Mouse (Mus musculus): Measurements from ENCODE around the gene Sh3glb1.

Gene Sh3glb1

DNA sequence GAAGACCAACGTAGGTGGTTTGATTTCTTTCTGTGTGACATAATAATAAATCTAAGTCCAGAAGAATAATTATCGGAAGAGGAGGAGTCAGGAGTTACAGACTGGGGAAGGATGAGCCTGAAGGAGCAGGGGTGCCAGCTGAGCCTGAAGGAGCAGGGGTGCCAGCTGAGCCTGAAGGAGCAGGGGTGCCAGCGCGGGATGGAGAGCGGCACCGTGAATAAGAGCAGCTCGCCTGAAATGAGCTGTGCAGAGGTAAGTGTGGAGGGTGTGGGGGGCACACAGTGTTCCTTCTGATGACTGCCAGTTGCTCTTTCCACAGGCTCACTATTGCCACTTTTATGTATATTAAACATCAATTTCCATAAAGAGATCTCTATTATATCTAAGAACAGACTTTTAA lies 5.1 kb downstream of the Sh3glb1 start:
- DNase-seq (ENCODE audit: low read depth): no peak

DNA sequence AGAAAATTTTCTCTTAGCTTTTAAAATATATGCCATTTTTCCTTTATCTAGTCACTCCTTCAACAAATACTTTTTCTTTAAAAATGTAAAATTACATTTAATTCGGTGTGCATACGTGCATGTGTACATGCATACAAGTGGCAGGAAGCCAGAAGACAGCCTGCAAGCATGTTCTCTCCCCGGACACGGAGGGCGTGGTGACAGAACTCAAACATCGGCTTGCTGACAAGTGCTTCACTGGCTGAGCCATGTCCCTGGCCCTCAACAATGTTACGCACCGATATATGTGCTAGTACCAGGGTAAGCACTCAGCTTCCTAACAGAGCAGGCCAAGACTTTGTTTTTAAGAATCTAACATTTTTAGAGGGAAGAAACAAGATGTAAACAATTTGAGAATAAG lies 5.5 kb downstream of the Sh3glb1 start:
- no peak for DNase-seq (ENCODE audit: low read depth)

DNA sequence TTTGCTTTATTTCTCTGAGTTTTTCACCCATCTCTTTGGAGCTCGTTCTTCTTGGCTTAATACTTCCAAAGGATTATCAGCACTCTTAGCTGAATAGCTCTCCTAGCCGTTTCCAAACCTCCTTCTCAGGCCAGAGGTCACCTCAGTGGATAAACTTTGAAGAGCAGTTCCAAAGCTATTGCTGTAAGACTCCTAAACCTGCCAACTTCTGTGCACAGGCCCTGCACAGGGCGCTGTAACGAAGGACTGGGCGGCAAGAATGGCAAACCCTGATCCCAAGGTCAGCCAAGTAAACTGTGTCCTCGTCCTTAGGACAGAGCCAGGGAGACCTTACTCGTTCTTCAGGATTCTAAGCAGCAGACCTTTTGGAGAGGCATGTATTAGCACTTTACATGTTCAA lies 6.0 kb downstream of the Sh3glb1 start:
- DNase-seq (ENCODE audit: low read depth): no peak

DNA sequence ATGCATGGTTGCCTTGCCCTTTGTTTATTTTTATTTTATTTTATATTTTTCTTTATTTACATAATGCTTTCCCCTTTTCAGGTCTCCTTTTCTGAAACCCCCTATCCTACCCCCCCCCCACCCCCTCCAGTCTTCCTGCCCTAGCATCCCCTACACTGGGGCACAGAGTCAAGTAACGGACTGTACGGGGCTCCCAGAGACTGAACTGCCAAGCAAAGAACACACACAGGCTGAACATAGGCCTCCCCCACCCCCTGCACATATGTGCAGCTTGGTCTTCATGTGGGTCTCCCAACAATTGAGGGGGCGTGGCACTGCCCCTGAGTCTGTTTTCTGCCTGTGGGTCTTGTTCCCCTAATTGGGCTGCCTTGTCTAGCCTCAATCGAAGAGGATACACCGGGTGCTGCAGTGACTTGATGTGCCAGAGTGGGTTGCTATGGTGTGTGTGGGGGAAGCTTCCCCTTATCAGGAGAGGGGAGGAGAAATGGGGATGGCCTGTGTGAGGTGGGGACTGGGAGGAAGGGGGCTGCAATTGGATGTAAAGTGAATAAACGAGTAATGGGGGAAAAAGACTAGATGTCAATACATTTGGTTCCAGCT lies 8.4 kb downstream of the Sh3glb1 start:
- DNase-seq (ENCODE audit: low read depth): no peak

DNA sequence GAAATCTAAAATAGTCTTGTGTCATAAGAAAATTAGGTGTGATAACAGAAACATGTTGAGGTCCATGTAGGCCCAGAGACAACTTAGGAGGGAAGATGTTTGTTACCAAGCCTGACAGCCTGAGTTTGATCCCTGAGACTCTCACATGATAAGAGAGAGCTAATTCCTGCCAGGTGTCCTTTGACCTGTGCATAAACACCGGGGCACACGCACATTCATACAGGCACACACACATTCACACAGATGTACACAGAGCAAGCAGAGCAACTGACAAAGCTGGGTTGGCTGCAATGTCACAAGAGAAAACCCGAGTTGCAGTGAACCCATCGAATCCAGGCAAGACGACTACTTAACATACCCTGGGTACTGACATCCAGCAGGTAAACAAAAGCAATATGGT lies 11.5 kb downstream of the Sh3glb1 start:
- DNase-seq (ENCODE audit: low read depth): no peak

GRCm38 (mm10) chr3:144703959-144704358 lies 16.2 kb downstream of the Sh3glb1 start:
- peak; percentile 74 for DNase-seq (ENCODE audit: low read depth)

GRCm38 (mm10) chr3:144698790-144699433 lies 21.2 kb downstream of the Sh3glb1 start:
- peak; percentile 54 for DNase-seq (ENCODE audit: low read depth)

DNA sequence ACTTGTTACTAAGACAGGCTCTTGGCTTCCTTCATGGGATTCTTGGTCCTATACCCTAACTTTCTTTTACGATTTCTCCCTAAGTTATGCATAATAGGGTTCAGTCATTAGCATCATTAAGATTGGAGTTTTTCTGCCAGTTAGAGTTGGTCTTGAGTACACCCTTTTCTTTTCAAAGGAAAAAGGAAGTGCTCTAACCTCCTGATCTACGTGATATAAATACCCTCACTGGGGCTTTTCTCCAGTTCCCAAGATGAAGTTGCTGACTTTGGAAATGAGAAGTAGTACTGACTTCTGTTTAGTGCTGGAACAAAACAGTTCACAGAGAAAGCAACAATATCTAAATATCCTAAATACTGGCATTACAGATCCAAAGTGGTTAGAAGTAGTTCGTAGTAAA lies 22.2 kb downstream of the Sh3glb1 start:
- DNase-seq (ENCODE audit: low read depth): peak; percentile 24

DNA sequence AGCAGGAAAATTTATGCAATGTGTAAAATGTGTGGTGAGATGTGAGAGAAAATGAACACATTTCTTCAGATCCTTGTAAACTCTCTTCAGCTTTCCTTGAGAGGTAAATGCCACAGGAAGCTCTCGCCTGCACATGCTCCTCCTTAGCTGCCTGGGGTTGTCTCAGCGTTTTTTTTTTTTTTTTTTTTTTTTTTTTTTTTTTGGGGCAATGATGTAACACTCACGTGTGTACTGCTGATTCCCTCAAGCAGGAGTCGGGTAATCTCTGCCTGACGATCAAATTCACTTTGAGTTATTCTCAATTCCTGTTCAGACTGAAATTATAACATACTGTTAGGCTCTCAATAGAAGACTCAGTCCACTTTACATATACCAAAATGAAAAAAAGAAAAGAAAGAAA lies 23.0 kb downstream of the Sh3glb1 start:
- peak; percentile 31 for DNase-seq (ENCODE audit: low read depth)

DNA sequence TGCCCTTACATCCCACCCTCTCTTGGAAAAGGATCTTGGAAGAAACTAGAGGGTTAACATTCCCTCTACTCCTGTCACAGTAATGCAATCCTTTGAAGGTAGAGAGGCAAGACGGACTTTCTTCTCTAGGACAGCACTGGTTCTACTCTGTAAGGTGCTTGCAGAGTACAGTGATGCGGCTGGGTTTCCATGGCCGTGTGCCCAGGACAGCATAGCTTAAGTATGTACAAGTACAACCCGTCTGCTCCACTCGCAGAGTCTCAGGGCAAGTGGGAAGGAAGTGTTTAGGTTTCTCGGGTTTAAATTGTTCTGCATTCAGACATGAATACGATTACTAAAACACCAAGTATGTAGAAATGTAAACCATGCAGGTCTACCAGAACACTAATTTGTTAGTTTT lies 25.2 kb downstream of the Sh3glb1 start:
- no peak for DNase-seq (ENCODE audit: low read depth)

DNA sequence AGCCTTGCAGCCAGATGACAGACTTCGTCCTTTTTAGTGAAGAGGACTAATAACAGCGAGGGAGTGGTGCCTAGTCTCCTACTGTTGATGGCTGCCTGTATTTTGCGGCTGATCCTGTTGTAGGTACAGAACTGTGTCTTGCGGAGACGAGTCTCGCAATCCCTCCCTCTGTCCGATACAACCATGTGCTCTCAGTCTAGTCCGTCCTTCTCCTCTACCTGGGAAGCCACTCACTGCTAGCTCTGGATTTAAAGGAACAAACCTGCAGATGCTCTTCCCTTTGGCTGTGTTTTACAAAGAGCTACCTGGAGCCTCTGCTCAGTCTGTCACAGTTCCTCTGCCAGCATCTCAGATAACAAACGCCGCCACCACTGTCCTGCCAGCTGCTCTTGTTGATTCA lies 26.1 kb downstream of the Sh3glb1 start:
- no peak for DNase-seq (ENCODE audit: low read depth)

- peak; percentile 76 for DNase-seq (ENCODE audit: low read depth)
Measured at GRCm38 (mm10) chr3:144692052-144692451, 28.1 kb downstream of the Sh3glb1 start.

DNA sequence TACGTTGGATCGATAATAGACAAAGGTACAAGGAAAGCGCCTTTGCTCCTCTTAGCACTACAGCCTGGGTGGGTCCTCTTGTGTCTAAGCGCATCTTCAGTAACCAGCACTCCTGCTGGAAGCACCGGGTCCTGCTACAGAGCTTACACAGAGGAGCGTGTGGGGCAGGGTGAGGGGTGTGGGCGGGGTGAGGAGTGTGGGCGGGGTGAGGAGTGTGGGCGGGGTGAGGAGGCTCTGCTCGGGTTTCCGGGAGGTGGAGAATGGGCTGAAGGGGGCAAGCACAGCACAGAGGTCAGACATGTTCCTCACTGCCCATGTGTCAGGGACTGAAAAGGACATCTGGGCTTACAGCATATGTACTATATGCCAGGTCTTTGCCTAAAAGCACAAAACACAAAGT lies 30.9 kb downstream of the Sh3glb1 start:
- peak; percentile 62 for DNase-seq (ENCODE audit: low read depth)

DNA sequence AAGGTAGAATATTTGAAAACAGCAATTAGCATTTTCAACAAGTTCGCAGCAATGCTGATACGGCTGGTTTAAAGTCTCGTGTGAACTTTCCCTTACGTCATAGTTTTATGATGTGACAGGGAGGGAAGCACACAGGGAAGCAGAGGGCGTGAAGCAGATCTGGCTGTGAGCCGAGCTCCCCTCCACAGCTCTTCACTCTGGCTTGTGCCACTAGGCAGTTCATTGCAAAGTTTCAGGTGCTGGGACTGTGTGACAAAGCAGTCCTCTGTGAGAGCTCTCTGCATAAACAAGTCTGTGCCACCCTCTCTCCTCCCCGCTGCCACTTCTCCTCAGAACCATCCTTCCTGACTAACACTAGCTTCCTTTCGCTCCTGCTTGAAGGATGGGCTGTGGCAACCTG lies 31.9 kb downstream of the Sh3glb1 start:
- DNase-seq (ENCODE audit: low read depth): no peak

DNA sequence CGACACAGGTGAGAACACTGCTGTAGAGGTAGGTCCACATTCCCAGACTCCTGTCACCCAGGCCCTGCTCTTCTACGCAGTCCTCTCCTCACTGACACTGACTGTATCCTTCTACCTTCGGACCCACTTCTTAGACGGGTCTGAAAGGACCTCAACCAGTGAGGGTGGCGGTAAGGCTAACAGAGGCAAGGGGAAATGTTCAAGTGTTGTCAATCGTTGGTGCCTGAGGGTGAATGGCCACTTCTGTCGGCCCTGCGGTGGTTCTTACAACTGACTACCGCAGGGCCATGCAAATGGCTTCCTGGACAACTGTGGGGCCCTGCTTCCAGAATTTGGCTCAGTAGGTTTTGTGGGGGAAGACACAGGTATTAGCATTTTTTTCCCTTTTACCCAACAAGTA lies 32.5 kb downstream of the Sh3glb1 start:
- DNase-seq (ENCODE audit: low read depth): no peak

DNA sequence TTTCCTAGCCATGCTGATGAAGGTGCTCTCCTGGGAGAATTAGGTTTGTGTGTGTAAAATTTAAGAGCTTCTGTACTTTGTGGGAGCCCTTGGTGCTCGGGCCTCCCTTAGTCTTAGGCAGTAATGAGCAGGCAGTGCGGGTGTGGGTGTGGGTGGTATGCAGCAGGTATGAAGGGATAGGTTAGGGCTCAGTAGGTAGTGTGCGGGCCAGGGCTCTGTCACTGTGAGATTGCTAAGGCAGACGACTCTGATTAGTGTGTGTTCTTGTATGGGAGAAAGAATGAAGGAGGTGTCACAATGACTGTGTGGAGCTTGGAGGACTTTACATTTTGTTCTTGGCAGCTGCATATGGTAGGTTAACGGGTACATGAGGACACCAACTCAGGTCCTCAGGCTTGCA lies 34.0 kb downstream of the Sh3glb1 start:
- no peak for DNase-seq (ENCODE audit: low read depth)

- DNase-seq (ENCODE audit: low read depth): no peak
Measured at GRCm38 (mm10) chr3:144683136-144683814, 36.9 kb downstream of the Sh3glb1 start.

- no peak for DNase-seq (ENCODE audit: low read depth)
Measured at GRCm38 (mm10) chr3:144681542-144681941, 38.6 kb downstream of the Sh3glb1 start.

DNA sequence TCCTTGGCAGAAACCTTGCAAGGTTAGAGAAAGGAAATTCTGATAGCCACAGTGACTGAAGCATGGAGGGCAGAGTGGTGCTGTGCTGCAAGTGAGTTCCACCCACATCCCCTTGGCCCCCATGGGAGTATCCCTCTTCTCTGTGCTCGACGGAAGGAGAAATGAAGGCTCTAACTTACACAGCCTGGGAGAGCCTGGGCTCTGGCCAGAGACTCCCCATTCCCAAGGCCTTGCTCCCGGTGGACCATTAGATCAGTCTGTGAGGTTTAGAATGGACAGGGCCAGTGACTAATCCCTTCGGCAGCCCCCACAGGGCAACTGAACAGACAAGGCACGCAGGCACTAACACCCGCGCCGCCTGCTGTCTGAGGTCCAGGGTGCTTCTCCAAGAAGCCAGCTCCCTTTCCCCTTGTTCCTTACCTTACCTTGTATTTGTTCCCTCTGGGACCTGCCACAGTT lies 40.4 kb downstream of the Sh3glb1 start:
- no peak for DNase-seq (ENCODE audit: low read depth)

DNA sequence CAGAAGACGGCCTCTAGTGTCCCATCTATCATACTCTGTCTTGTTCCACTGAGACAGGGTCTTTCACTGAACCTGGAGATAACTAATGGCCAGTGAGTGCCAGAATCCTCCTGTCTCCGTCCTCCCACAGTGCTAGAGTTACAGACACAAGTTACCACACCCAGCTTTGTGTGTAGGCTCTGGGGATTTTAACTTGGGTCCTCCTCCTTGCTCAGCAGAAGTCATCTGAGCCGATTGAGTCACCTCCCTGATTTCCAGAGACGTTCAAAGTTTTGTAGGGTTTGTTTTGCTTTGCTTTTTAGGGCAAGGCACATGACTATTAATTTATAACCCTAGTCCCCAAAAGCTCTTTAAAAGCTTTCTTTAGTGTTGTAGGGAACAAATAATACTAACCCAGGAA lies 41.0 kb downstream of the Sh3glb1 start:
- peak; percentile 67 for DNase-seq (ENCODE audit: low read depth)

GRCm38 (mm10) chr3:144677751-144678150 lies 42.4 kb downstream of the Sh3glb1 start:
- no peak for DNase-seq (ENCODE audit: low read depth)

- no peak for DNase-seq (ENCODE audit: low read depth)
Measured at GRCm38 (mm10) chr3:144676249-144676648, 43.9 kb downstream of the Sh3glb1 start.

DNA sequence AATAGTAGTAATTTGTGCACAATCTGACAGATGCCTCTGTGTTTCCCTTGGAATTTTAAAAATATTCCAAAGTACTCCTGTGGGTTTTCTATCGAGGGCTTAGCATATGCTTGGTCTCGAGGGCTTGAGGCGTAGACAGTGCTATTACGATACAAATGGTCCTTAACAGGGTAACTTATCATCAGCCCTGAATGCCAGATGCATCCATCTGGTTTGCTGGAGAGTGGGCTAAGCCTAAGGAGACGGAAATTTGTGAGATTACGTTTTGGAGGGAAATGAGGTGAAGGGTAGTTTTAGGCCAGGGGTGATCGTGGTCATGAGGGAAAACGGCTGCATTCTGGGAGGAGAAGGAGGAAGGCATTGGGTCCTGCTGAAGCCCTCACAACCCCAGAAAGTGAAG lies 48.1 kb downstream of the Sh3glb1 start:
- DNase-seq (ENCODE audit: low read depth): no peak

All from 416B (cell line).